Mouse (Mus musculus) lung, postnatal 14 days (tissue): Measurements from ENCODE around the gene Keap1.
"Not testable (repeated sequence)": the region's sequence is repeated elsewhere in the genome, so short reads cannot be mapped to it uniquely, and the experiment has no call there.

Source experiments
- DNase-seq: peaks from one replicate; pipeline ENCODE4 v3.0.0; 2021

Keap1 gene

GRCm38 (mm10) chr9:21225415-21225758 lies 13.8 kb downstream of the Keap1 start:
- DNase-seq = no peak

- peak; percentile 31 for DNase-seq
These were observed 14.4 kb downstream of the Keap1 start for GRCm38 (mm10) chr9:21224576-21225414.

GRCm38 (mm10) chr9:21223906-21224305 lies 15.3 kb downstream of the Keap1 start:
- no peak for DNase-seq

GRCm38 (mm10) chr9:21223490-21223889 lies 15.7 kb downstream of the Keap1 start:
- DNase-seq = not testable (repeated sequence)

- DNase-seq = peak; percentile 55
These were observed 17.7 kb downstream of the Keap1 start for GRCm38 (mm10) chr9:21221383-21221929.

- peak; percentile 93 for DNase-seq
These were observed 18.4 kb downstream of the Keap1 start for GRCm38 (mm10) chr9:21220490-21221382.

- DNase-seq = no peak
These were observed 19.3 kb downstream of the Keap1 start for GRCm38 (mm10) chr9:21219820-21220219.

GRCm38 (mm10) chr9:21216050-21216841 lies 22.9 kb downstream of the Keap1 start:
- no peak for DNase-seq

GRCm38 (mm10) chr9:21213617-21214190 lies 25.5 kb downstream of the Keap1 start:
- DNase-seq = no peak

- no peak for DNase-seq
These were observed 27.5 kb downstream of the Keap1 start for GRCm38 (mm10) chr9:21211624-21212023.

GRCm38 (mm10) chr9:21210821-21211220 lies 28.3 kb downstream of the Keap1 start:
- DNase-seq = no peak

- no peak for DNase-seq
These were observed 30.5 kb downstream of the Keap1 start for GRCm38 (mm10) chr9:21208626-21209025.

GRCm38 (mm10) chr9:21206848-21207247 lies 32.3 kb downstream of the Keap1 start:
- DNase-seq = no peak

- DNase-seq = no peak
These were observed 34.5 kb downstream of the Keap1 start for GRCm38 (mm10) chr9:21204528-21205272.

- DNase-seq = no peak
These were observed 35.0 kb downstream of the Keap1 start for GRCm38 (mm10) chr9:21204156-21204527.

GRCm38 (mm10) chr9:21198960-21199359 lies 40.2 kb downstream of the Keap1 start:
- no peak for DNase-seq

- no peak for DNase-seq
These were observed 41.2 kb downstream of the Keap1 start for GRCm38 (mm10) chr9:21197981-21198380.

GRCm38 (mm10) chr9:21196521-21197433 lies 42.4 kb downstream of the Keap1 start:
- DNase-seq = no peak

- DNase-seq = not testable (repeated sequence)
These were observed 43.2 kb downstream of the Keap1 start for GRCm38 (mm10) chr9:21195736-21196505.
